Mouse (Mus musculus) hindbrain, embryonic 12.5 days (tissue): ENCODE measurements at regions not wholly inside any gene's neighbourhood (a gene's known extent, or its start where the extent isn't known, plus 50 kb on each side); places are given as distances from the start of the nearest gene placed in this dataset.

ENCODE experiments used
- ATAC-seq: fragments of 200-750 bp; cut with Nextera tagmentation; 2 replicates; pipeline ENCODE4 v1.8.0; 2017; ENCODE audit warnings: moderate TSS enrichment; ENCODE audit not compliant: low FRiP score
- H3K27ac ChIP-seq: fragments of 300-500 bp; sonication (generic); 2 replicates; pipeline ENCODE4 v1.5.1; 2016; ENCODE audit warnings: mild to moderate bottlenecking
- H3K27me3 ChIP-seq: fragments of 300-500 bp; sonication (generic); 2 replicates; pipeline ENCODE4 v1.6.1; 2016; ENCODE audit warnings: mild to moderate bottlenecking
- H3K36me3 ChIP-seq: fragments of 300-500 bp; sonication (generic); 2 replicates; pipeline ENCODE4 v1.6.1; 2016; ENCODE audit warnings: mild to moderate bottlenecking
- H3K4me1 ChIP-seq: fragments of 300-500 bp; sonication (generic); 2 replicates; pipeline ENCODE4 v1.6.1; 2016
- H3K4me2 ChIP-seq: fragments of 300-500 bp; sonication (generic); replicated peaks from 2 replicates; pipeline ENCODE4 v1.6.1; 2016; ENCODE audit warnings: mild to moderate bottlenecking
- H3K4me3 ChIP-seq: fragments of 300-500 bp; sonication (generic); 2 replicates; pipeline ENCODE4 v1.5.1; 2016; ENCODE audit warnings: mild to moderate bottlenecking
- H3K9ac ChIP-seq: fragments of 300-500 bp; sonication (generic); 2 replicates; pipeline ENCODE4 v1.6.1; 2016; ENCODE audit warnings: mild to moderate bottlenecking, moderate library complexity
- H3K9me3 ChIP-seq: fragments of 300-500 bp; sonication (generic); replicated peaks from 2 replicates; pipeline ENCODE4 v1.6.1; 2016; ENCODE audit warnings: mild to moderate bottlenecking
- WGBS: fragments of 180-500 bp; shearing (Covaris S2); methylation state at CpG from one replicate; pipeline ENCODE4 v1.1.7; 2016; 5-methylcytosine and 5-hydroxymethylcytosine counted together

DNA sequence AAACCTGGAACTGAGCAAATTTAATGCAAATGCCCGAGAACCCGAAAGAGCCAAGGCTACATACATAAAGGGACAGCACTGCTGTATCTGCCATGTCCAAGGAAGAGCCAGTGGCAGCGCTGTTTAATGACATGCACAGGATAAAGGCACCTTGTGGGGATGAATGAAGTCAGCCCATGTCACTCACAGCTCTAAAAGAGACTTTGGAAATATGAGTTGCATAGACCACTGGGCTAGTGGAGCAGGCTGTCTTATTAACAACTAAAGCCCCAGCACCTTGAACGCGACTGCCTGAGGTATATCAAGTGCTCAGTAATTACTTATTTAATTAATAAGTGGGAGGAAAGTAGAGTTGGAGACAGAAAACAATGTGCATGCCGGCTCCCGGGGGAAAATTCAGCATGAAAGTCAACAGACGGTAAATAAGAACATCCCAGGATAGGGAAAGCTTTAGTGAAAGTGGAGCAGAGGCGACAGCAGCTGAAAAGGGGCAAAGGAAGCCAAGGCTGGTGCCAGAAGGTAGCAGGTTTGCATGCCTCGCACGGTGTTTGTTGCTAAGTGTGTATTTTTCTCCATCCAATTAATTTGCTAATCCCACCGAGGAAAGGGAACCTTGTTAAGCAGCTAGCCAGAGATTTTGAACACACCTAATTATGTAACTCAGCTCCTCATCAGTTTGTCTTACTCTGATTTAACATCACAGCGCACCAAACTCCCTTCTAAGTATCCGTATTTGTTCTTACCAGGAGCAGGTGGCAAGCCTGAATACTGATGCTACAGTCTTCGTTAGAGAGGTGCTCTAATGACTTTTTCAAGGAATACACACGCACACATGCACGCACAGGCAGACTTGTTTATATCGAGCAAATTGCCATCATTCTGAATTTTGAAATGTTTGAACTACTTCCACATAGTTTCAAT is 167.4 kb downstream of the Triml1 start:
- Histone ChIP-seq H3K4me1 (peaks cover 4% of the 10 kb centered on the region; the same call in 1 of the 2 replicates), H3K27ac (no peak overlapping the region), H3K4me3 (no peak overlapping the region), H3K27me3 (no peaks in the 10 kb centered on the region), H3K9ac (no peak overlapping the region), H3K36me3 (no peaks in the 10 kb centered on the region), H3K4me2 (no peak overlapping the region), H3K9me3 (no peaks in the 10 kb centered on the region)
- 71% methylated on average over 18 of the region's 18 CpGs for WGBS
- peak; percentile 43; the same call in 1 of the 2 replicates for ATAC-seq

DNA sequence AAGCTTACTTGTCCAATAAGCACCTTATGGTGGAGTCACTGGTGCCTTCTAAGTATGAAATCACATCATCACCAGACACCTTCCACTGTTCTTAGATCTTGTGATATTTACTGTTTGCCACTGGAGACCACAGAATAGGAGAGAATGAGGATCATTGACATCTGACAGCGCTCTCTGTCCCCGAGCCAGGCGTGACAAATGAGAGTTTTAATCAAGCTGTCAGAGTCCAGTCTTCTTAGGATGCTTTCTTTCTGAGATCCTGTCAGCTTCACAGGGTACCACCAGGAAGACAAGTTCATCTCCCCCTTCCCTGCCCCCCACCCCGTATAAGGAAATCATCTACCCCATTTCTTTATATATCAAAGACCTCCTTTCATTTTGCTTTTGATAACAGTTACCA is 168.7 kb downstream of the Triml1 start:
- Histone ChIP-seq H3K4me1 (peaks cover 7% of the 10 kb centered on the region; the same call in 1 of the 2 replicates), H3K4me2 (no peak overlapping the region), H3K36me3 (no peaks in the 10 kb centered on the region), H3K4me3 (no peak overlapping the region), H3K9ac (no peak overlapping the region), H3K27ac (no peak overlapping the region), H3K27me3 (no peaks in the 10 kb centered on the region), H3K9me3 (no peaks in the 10 kb centered on the region)
- WGBS = 48% methylated on average over 4 of the region's 4 CpGs
- no peak for ATAC-seq

DNA sequence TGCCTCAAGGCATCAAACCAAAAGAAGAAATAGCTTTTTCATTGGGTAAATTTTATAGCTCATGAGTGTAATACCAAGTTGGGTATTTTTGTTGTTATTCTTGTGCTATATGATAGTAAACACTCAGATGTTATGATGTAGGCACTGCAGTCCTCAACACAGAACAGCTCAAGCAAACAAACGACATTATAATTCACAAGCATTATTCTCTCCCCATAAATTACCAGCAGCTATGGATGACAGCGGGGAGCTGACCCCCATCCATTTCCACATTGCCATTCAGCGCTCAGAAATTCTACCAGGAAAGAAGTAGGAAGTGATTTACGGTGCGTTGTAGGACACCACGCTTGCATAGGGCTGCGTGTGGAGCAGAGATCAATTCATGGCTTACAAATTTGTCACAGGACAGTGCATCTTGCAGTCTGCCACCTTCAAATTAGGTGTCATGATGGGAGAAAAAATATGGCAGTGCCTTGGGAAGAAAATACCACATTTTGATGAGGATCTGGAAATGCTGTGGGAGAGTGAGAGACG is 173.4 kb downstream of the Triml1 start:
- Histone ChIP-seq H3K4me3 (no peak overlapping the region), H3K9ac (no peak overlapping the region), H3K4me1 (0 out of 2 replicates have a peak, but pooled peaks cover 3% of the 10 kb centered on the region), H3K4me2 (peak overlapping the region; percentile 17; the same call in 1 of the 2 replicates), H3K27me3 (no peaks in the 10 kb centered on the region), H3K9me3 (no peaks in the 10 kb centered on the region), H3K36me3 (no peaks in the 10 kb centered on the region), H3K27ac (0 out of 2 replicates have a peak overlapping the region, but pooled peaks have one; percentile 7)
- WGBS = 68% methylated on average over 8 of the region's 8 CpGs
- peak; percentile 61; the same call in 1 of the 2 replicates for ATAC-seq

DNA sequence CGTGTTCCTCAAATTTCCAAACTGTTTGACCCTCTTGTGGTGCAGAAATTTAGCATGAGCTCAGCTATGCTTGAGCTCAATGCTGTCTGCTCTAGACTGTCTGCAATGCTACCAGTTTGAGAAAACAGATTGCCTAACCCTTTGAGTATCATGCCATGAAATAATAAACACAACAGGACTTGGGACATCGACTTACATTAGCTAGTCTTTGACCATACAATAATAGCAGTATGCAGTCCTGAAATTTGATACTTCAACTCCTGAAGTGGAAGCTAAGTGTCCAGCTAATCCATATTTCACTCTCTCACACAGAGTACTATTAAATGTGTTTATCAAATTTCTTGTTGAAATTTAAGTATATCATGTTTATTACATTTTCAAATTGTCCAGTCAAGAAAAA is 176.8 kb downstream of the Triml1 start:
- no peak overlapping the region for H3K4me2 ChIP-seq
- no peak overlapping the region for H3K9ac ChIP-seq
- H3K4me1 ChIP-seq = 0 out of 2 replicates have a peak, but pooled peaks cover 3% of the 10 kb centered on the region
- H3K36me3 ChIP-seq = no peaks in the 10 kb centered on the region
- H3K27ac ChIP-seq = no peak overlapping the region
- WGBS = 80% methylated on average over 2 of the region's 2 CpGs
- no peak for ATAC-seq
- H3K9me3 ChIP-seq = no peaks in the 10 kb centered on the region
- no peaks in the 10 kb centered on the region for H3K27me3 ChIP-seq
- no peak overlapping the region for H3K4me3 ChIP-seq

DNA sequence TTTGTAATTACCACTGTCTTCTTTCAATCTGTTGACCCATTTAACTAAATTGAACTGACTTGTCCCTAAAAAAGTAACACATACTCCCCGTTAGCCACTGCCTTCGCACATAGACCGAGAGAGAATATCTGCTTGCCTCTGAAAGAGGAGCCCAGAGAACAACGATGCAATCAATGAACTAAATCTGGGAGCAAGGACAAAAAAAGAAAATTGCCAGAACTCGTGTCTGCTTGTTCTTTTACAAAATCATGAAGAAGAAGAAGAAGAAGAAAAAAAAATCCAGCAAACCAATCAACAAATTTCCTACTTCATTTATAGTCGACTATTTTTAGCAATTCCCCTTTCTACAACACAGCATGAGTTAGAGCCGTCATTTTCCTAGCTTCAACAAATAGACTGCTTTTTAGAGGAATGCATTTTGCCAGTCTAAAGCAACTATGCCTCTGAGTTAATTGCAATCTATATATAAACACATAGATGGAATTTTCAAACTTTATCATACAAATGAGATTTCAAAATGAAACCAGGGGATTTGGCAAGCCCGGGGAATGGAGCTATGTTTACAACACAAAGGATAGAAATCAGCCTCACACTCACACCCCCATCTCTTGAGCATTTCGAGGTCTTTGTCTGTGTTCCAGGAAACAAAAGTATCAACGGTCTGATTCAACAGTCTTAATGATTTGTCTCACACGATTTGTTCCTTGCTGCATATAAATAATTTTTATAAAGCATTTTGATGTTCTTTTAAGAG is 183.1 kb downstream of the Triml1 start:
- H3K9me3 ChIP-seq = no peaks in the 10 kb centered on the region
- no peaks in the 10 kb centered on the region for H3K4me1 ChIP-seq
- no peak overlapping the region for H3K27ac ChIP-seq
- H3K27me3 ChIP-seq = no peaks in the 10 kb centered on the region
- H3K36me3 ChIP-seq = no peaks in the 10 kb centered on the region
- no peak overlapping the region for H3K4me3 ChIP-seq
- H3K4me2 ChIP-seq = no peak overlapping the region
- no peak overlapping the region for H3K9ac ChIP-seq
- no peak for ATAC-seq
- 87% methylated on average over 11 of the region's 11 CpGs for WGBS

DNA sequence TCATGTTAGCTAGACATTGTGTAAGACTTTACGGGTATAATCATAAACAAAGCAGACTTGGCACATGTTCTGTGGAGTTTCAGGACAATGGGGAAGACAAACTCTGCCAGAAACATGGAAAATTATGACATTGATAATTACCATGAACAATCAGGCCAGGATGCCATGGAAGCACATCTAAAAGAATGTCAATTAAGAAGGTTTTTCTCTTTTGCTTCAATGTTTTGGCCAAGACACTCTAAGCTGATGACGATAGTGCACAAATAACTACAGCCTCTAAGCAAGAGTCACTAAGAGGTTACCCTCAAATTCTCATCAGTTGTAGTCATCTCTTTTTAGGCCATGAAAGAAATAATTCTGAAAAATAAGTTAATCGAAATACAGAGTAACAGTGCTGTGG is 208.7 kb downstream of the Triml1 start:
- H3K9me3 ChIP-seq = no peaks in the 10 kb centered on the region
- no peaks in the 10 kb centered on the region for H3K36me3 ChIP-seq
- no peak overlapping the region for H3K27ac ChIP-seq
- H3K27me3 ChIP-seq = no peaks in the 10 kb centered on the region
- H3K9ac ChIP-seq = no peak overlapping the region
- 88% methylated on average over 3 of the region's 3 CpGs for WGBS
- no peak overlapping the region for H3K4me3 ChIP-seq
- ATAC-seq = no peak
- no peaks in the 10 kb centered on the region for H3K4me1 ChIP-seq
- no peak overlapping the region for H3K4me2 ChIP-seq

DNA sequence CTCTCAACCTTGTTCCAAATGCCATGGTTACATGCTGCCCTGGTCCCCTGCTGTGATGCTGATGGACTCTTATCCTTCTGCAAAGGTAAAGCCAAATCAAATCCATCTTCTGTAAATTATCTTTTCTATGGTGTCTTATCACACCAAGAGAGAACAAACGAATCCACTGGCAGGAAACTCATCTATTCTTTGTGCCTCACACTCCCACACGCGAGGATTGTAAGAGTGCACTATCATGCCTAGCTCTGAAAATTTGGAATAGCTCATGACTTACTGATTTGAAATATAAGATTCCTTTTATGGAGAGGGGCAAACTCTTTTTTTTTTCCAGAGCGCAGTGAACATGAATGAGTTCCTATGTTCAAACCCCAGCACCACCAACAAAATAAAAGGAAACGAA is 249.6 kb downstream of the Triml1 start:
- no peaks in the 10 kb centered on the region for H3K4me1 ChIP-seq
- H3K27ac ChIP-seq = no peak overlapping the region
- H3K36me3 ChIP-seq = no peaks in the 10 kb centered on the region
- no peak overlapping the region for H3K4me3 ChIP-seq
- no peak for ATAC-seq
- no peak overlapping the region for H3K9ac ChIP-seq
- no peaks in the 10 kb centered on the region for H3K27me3 ChIP-seq
- 87% methylated on average over 5 of the region's 5 CpGs for WGBS
- H3K4me2 ChIP-seq = no peak overlapping the region
- H3K9me3 ChIP-seq = no peaks in the 10 kb centered on the region

DNA sequence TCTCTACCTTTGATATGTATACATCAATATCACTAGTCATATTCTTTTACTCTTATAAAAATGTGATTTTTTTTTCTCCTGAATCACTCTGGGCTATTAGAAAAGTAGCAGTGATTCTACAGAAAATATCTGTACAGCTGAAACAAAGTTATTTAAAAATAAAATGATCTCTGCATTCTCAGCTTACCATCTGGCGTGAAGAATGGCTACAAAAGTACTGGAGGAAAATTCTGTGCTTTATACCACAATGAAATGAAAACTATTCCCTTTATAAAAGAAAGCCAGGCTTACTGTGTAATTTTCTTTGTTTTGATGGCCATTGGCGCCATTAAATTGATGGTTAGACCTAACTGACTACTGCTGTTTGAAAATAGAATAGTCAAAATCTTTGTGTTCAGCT is 254.8 kb downstream of the Triml1 start:
- 88% methylated on average over 2 of the region's 2 CpGs for WGBS
- Histone ChIP-seq H3K4me2 (no peak overlapping the region), H3K4me3 (no peak overlapping the region), H3K9ac (no peak overlapping the region), H3K27ac (no peak overlapping the region), H3K4me1 (no peaks in the 10 kb centered on the region), H3K9me3 (no peaks in the 10 kb centered on the region), H3K27me3 (no peaks in the 10 kb centered on the region), H3K36me3 (no peaks in the 10 kb centered on the region)
- ATAC-seq = no peak

DNA sequence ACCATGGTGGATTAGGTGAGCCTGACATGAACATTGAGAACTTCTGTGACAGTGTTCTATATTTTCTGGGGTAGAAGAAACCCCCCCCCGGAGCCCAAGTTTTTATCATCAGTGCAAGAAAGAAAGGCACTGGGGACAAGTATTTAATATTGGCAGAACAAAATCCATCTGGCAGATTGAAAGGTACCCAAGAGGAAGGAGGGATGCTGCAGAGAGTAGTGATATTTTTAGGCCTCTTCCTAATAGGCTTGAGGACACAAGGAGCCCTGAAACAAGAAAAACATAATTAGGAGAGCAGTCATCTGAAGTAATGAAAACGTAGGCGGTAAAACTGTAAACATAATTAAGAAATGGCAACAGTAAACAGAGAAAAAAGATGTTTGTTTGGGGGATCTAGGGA is 271.0 kb downstream of the Triml1 start:
- H3K4me1 ChIP-seq = no peaks in the 10 kb centered on the region
- no peaks in the 10 kb centered on the region for H3K9me3 ChIP-seq
- no peaks in the 10 kb centered on the region for H3K36me3 ChIP-seq
- no peaks in the 10 kb centered on the region for H3K27me3 ChIP-seq
- 89% methylated on average over 3 of the region's 3 CpGs for WGBS
- ATAC-seq = no peak
- no peak overlapping the region for H3K27ac ChIP-seq
- no peak overlapping the region for H3K4me3 ChIP-seq
- no peak overlapping the region for H3K4me2 ChIP-seq
- no peak overlapping the region for H3K9ac ChIP-seq
